Mouse (Mus musculus) CH12.LX (cell line): ENCODE measurements around the gene Rab4a. TPM values are rescaled to one million over a fixed set of nuclear protein-coding genes. Genes with fewer than 3 reads are reported as not detected.

Source experiments
- DNase-seq: peaks from one replicate; pipeline ENCODE4 v3.0.0-alpha.2; 2013; ENCODE audit errors: extremely low read depth
- H3K27ac ChIP-seq: 2 replicates; pipeline ENCODE4 v1.5.1; 2012; ENCODE audit warnings: low read depth, mild to moderate bottlenecking, control low read depth, moderate library complexity; ENCODE audit not compliant: insufficient read depth
- H3K27me3 ChIP-seq: replicated peaks from 2 replicates; pipeline ENCODE3; 2012; ENCODE audit warnings: inconsistent platforms
- H3K36me3 ChIP-seq, 2 experiments: replicated peaks in 1 of 2; 2 replicates each; pipeline versions ENCODE3 to v1.6.1; 2012; ENCODE audit warnings: inconsistent platforms in 1 of 2, low read length in 1 of 2, mild to moderate bottlenecking in 1 of 2, mixed read lengths in 1 of 2, moderate library complexity in 1 of 2; ENCODE audit not compliant: control insufficient read depth in 1 of 2, insufficient read depth in 1 of 2
- H3K4me1 ChIP-seq, 2 experiments: 2 replicates each; pipeline ENCODE4 v1.6.1; 2012; ENCODE audit warnings: inconsistent platforms in 1 of 2, moderate library complexity in 1 of 2; ENCODE audit not compliant: insufficient read depth in 2 of 2, control insufficient read depth in 1 of 2
- H3K4me2 ChIP-seq: 2 replicates; pipeline ENCODE4 v1.6.1; 2012; ENCODE audit warnings: low read depth, mild to moderate bottlenecking, control low read depth; ENCODE audit not compliant: poor library complexity, insufficient read depth, severe bottlenecking
- H3K4me3 ChIP-seq, 3 experiments: fragments of 150-350 bp in 1 of 3; sonication (generic) in 1 of 3; replicated peaks in 1 of 3; 2 replicates each; pipeline versions ENCODE3 to v1.5.1; 2011 to 2012; ENCODE audit warnings: low read depth in 2 of 3, low read length in 2 of 3, mild to moderate bottlenecking in 2 of 3, moderate library complexity in 2 of 3, control low read depth in 1 of 3, improper control_type of control experiment in 1 of 3, inconsistent platforms in 1 of 3, mixed read lengths in 1 of 3; ENCODE audit not compliant: poor library complexity in 1 of 3
- H3K79me2 ChIP-seq: replicated peaks from 2 replicates; pipeline ENCODE4 v1.6.1; 2012; ENCODE audit warnings: mild to moderate bottlenecking, moderate library complexity; ENCODE audit not compliant: control insufficient read depth, poor library complexity, insufficient read depth, severe bottlenecking; ENCODE audit errors: extremely low read depth
- H3K9ac ChIP-seq: 2 replicates; pipeline ENCODE4 v1.6.1; 2012; ENCODE audit warnings: low read depth, mild to moderate bottlenecking, control low read depth, moderate library complexity; ENCODE audit not compliant: insufficient read depth
- H3K9me3 ChIP-seq: replicated peaks from 2 replicates; pipeline ENCODE3; 2012; ENCODE audit warnings: low read length, inconsistent platforms, mixed read lengths
- BHLHE40 ChIP-seq: IDR thresholded peaks from 2 replicates; pipeline ENCODE4 v1.6.1; 2011; ENCODE audit warnings: mild to moderate bottlenecking, low read depth, low read length, improper control_type of control experiment
- CHD1 ChIP-seq: IDR thresholded peaks from 2 replicates; pipeline ENCODE4 v1.6.1; 2012; ENCODE audit warnings: low read depth, low read length, improper control_type of control experiment, inconsistent platforms
- CTCF ChIP-seq, 2 experiments: IDR thresholded peaks in 1 of 2; conservative IDR thresholded peaks in 1 of 2; 2 replicates each; pipeline ENCODE4 v1.5.1; 2011 to 2012; ENCODE audit warnings: low read depth in 2 of 2, low read length in 2 of 2, improper control_type of control experiment in 1 of 2, inconsistent platforms in 1 of 2, mild to moderate bottlenecking in 1 of 2, moderate library complexity in 1 of 2
- ELF1 ChIP-seq: IDR thresholded peaks from 2 replicates; pipeline ENCODE4 v1.6.1; 2014; ENCODE audit warnings: low read depth, mild to moderate bottlenecking, inconsistent platforms, low read length, improper control_type of control experiment
- ETS1 ChIP-seq: conservative IDR thresholded peaks from 2 replicates; pipeline ENCODE4 v1.6.1; 2012; ENCODE audit warnings: low read depth, mild to moderate bottlenecking, inconsistent platforms, low read length, improper control_type of control experiment, moderate library complexity
- GABPA ChIP-seq: IDR thresholded peaks from 2 replicates; pipeline ENCODE4 v1.6.1; 2012; ENCODE audit warnings: low read depth, low read length, improper control_type of control experiment, inconsistent platforms; ENCODE audit not compliant: insufficient replicate concordance
- IRF4 ChIP-seq: IDR thresholded peaks from 2 replicates; pipeline ENCODE4 v1.6.1; 2014; ENCODE audit warnings: low read depth, mild to moderate bottlenecking, inconsistent platforms, low read length, improper control_type of control experiment
- JUN ChIP-seq: IDR thresholded peaks from 2 replicates; pipeline ENCODE4 v1.6.1; 2011; ENCODE audit warnings: low read depth, mild to moderate bottlenecking, low read length, improper control_type of control experiment, moderate library complexity; ENCODE audit not compliant: insufficient read depth
- JUND ChIP-seq: conservative IDR thresholded peaks from 2 replicates; pipeline ENCODE4 v1.6.1; 2011; ENCODE audit warnings: low read depth, low read length, improper control_type of control experiment
- KAT2A ChIP-seq: IDR thresholded peaks from 2 replicates; pipeline ENCODE4 v1.6.1; 2012; ENCODE audit warnings: low read length, improper control_type of control experiment, inconsistent platforms; ENCODE audit not compliant: insufficient replicate concordance
- MAZ ChIP-seq: IDR thresholded peaks from 2 replicates; pipeline ENCODE4 v1.6.1; 2012; ENCODE audit warnings: low read depth, mild to moderate bottlenecking, inconsistent platforms, low read length, improper control_type of control experiment, moderate library complexity
- MEF2A ChIP-seq: IDR thresholded peaks from 2 replicates; pipeline ENCODE4 v1.6.1; 2014; ENCODE audit warnings: low read depth, mild to moderate bottlenecking, inconsistent platforms, low read length, improper control_type of control experiment, borderline replicate concordance
- PAX5 ChIP-seq: IDR thresholded peaks from 2 replicates; pipeline ENCODE4 v1.6.1; 2012; ENCODE audit warnings: low read length, inconsistent platforms, mixed read lengths
- POLR2AphosphoS2 ChIP-seq: IDR thresholded peaks from 2 replicates; pipeline ENCODE4 v1.6.1; 2011; ENCODE audit warnings: low read depth, low read length, improper control_type of control experiment
- RAD21 ChIP-seq: IDR thresholded peaks from 2 replicates; pipeline ENCODE4 v1.6.1; 2011; ENCODE audit warnings: low read depth, mild to moderate bottlenecking, low read length, improper control_type of control experiment, moderate library complexity
- SMC3 ChIP-seq: IDR thresholded peaks from 2 replicates; pipeline ENCODE4 v1.6.1; 2011; ENCODE audit warnings: low read depth, low read length, improper control_type of control experiment
- USF1 ChIP-seq: IDR thresholded peaks from 2 replicates; pipeline ENCODE4 v1.6.1; 2014; ENCODE audit warnings: low read depth, mild to moderate bottlenecking, inconsistent platforms, low read length, improper control_type of control experiment
- USF2 ChIP-seq: conservative IDR thresholded peaks from 2 replicates; pipeline ENCODE4 v1.6.1; 2011; ENCODE audit warnings: low read depth, low read length, improper control_type of control experiment
- ZMIZ1 ChIP-seq: IDR thresholded peaks from 2 replicates; pipeline ENCODE4 v1.6.1; 2012; ENCODE audit warnings: low read depth, mild to moderate bottlenecking, inconsistent platforms, low read length, improper control_type of control experiment
- ZNF384 ChIP-seq: IDR thresholded peaks from 2 replicates; pipeline ENCODE4 v1.6.1; 2012; ENCODE audit warnings: low read depth, low read length, improper control_type of control experiment, inconsistent platforms
- dilution Hi-C: fragments of 300-500 bp; cut with MboI; formaldehyde crosslinking; loops from 2 replicates; pipeline ENCODE4 v1.14.3; 2020; ENCODE audit warnings: low sequenced_read_pairs; ENCODE audit not compliant: extremely low pct_unique_long_range_greater_than_20kb, extremely low pct_ligation_motif_present
- in situ Hi-C: fragments of 300-500 bp; cut with MboI; formaldehyde crosslinking; loops from 3 replicates; pipeline ENCODE4 v1.14.3; 2019; ENCODE audit warnings: low sequenced_read_pairs, low pct_ligation_motif_present, low pct_unique_long_range_greater_than_20kb, mixed read lengths
- polyA plus RNA-seq: library from polyadenylated mRNA; unstranded; fragments of >175 nt; gene quantifications from 2 replicates; pipeline ENCODE4 v1.2.1, GENCODE M21; 2012; ENCODE audit warnings: low read depth; ENCODE audit not compliant: insufficient read length
- total RNA-seq, 2 experiments: library from RNA; depleted of rRNA; stranded (reverse); fragments of 300-350 nt in 1 of 2; fragments of >200 nt in 1 of 2; gene quantifications; 2 replicates each; pipeline ENCODE4 v1.2.3; 2012 to 2014

Gene Rab4a
- total and polyA plus RNA-seq, 3 experiments: not detected

GRCm38 (mm10) chr8:123799885-123800284 lies 5.9 kb upstream of the Rab4a start:
- TF ChIP-seq PAX5 (no peak), GABPA (no peak), USF1 (no peak), CHD1 (no peak), IRF4 (no peak), JUND (no peak), MAZ (no peak), KAT2A (no peak), JUN (no peak), USF2 (no peak), ELF1 (no peak), ZMIZ1 (no peak), ZNF384 (no peak), MEF2A (no peak), ETS1 (no peak), POLR2AphosphoS2 (no peak), BHLHE40 (no peak), RAD21 (no peak)
- TF ChIP-seq, all 38 proteins: peak for 0
- Histone ChIP-seq H3K27ac (no peak overlapping the region), H3K9me3 (peaks cover 7% of the 10 kb centered on the region)

GRCm38 (mm10) chr8:123800867-123801266 lies 4.9 kb upstream of the Rab4a start:
- Histone ChIP-seq H3K79me2 (no peaks in the 10 kb centered on the region), H3K9me3 (peaks cover 7% of the 10 kb centered on the region), H3K4me2 (no peak overlapping the region), H3K36me3 (no peaks in the 10 kb centered on the region), H3K4me1 (peaks cover 2 to 29% of the 10 kb centered on the region in 2 experiments; a peak in 3 of 4 replicates), H3K27ac (no peak overlapping the region), H3K9ac (no peak overlapping the region), H3K27me3 (peaks cover 2% of the 10 kb centered on the region), H3K4me3 (no peak overlapping the region)
- DNase-seq: no peak
- no peak for TF ChIP-seq SMC3
- TF ChIP-seq CTCF (conservative IDR thresholded peaks at IDR 0.05 in 1 of 2, IDR thresholded peaks at IDR 0.05 in 1 of 2; ENCODE audit: low read depth in 2 of 2, low read length in 2 of 2): peak in 1 of 2 experiments; percentile 21; a peak in 2 of 4 replicates
- dilution Hi-C loops (no loop called here), in situ Hi-C loops (no loop called here)

More at GRCm38 (mm10) chr8:123799885-123800284, 5.9 kb upstream of the Rab4a start:
- peaks cover 2% of the 10 kb centered on the region for H3K27me3 ChIP-seq
- no peak overlapping the region for H3K4me3 ChIP-seq
- peaks cover 2 to 29% of the 10 kb centered on the region in 2 experiments; a peak in 3 of 4 replicates for H3K4me1 ChIP-seq
- no peaks in the 10 kb centered on the region for H3K79me2 ChIP-seq
- dilution Hi-C loops (no loop called here), in situ Hi-C loops (loop anchor here (10.0 kb wide), 1 partner anchor 555 kb away; no protein-coding TSS in a partner anchor)
- DNase-seq: no peak
- no peaks in the 10 kb centered on the region for H3K36me3 ChIP-seq
- H3K9ac ChIP-seq: no peak overlapping the region
- H3K4me2 ChIP-seq: no peak overlapping the region
